Mouse (Mus musculus): Measurements from ENCODE around the gene Rfx4. TPM values are rescaled to one million over a fixed set of nuclear protein-coding genes. Genes with fewer than 3 reads are reported as not detected.

Rfx4 gene
- total RNA-seq, 2 experiments from 2014 or later: 0.16 TPM; not detected in 1

GRCm38 (mm10) chr10:84805576-84805975, 49.7 kb downstream of the Rfx4 start:
- intact Hi-C loops (cut with DNase I): no loop called here
- DNase-seq (ENCODE audit: low spot score): no peak

GRCm38 (mm10) chr10:84807206-84807605, 51.3 kb downstream of the Rfx4 start:
- no peak for DNase-seq (ENCODE audit: low spot score)
- intact Hi-C loops (cut with DNase I): no loop called here

GRCm38 (mm10) chr10:84810030-84810849, 54.4 kb downstream of the Rfx4 start:
- DNase-seq (ENCODE audit: low spot score): peak; percentile 21
- intact Hi-C loops (cut with DNase I): no loop called here

GRCm38 (mm10) chr10:84811171-84811912, 55.5 kb downstream of the Rfx4 start:
- intact Hi-C loops (cut with DNase I): no loop called here
- no peak for DNase-seq (ENCODE audit: low spot score)

- DNase-seq (ENCODE audit: low spot score): no peak
- intact Hi-C loops (cut with DNase I): no loop called here
Measured at GRCm38 (mm10) chr10:84811913-84812295, 56.0 kb downstream of the Rfx4 start.

- intact Hi-C loops (cut with DNase I): no loop called here
- no peak for DNase-seq (ENCODE audit: low spot score)
Measured at GRCm38 (mm10) chr10:84815676-84816436, 60.0 kb downstream of the Rfx4 start.

GRCm38 (mm10) chr10:84817086-84817869, 61.4 kb downstream of the Rfx4 start:
- intact Hi-C loops (cut with DNase I): no loop called here
- DNase-seq (ENCODE audit: low spot score): no peak

GRCm38 (mm10) chr10:84819669-84820068, 63.8 kb downstream of the Rfx4 start:
- no peak for DNase-seq (ENCODE audit: low spot score)
- intact Hi-C loops (cut with DNase I): no loop called here

- intact Hi-C loops (cut with DNase I): no loop called here
- DNase-seq (ENCODE audit: low spot score): no peak
Measured at GRCm38 (mm10) chr10:84820230-84820629, 64.4 kb downstream of the Rfx4 start.

- intact Hi-C loops (cut with DNase I): no loop called here
- DNase-seq (ENCODE audit: low spot score): no peak
Measured at GRCm38 (mm10) chr10:84822741-84823151, 66.9 kb downstream of the Rfx4 start.

- no peak for DNase-seq (ENCODE audit: low spot score)
- intact Hi-C loops (cut with DNase I): no loop called here
Measured at GRCm38 (mm10) chr10:84823621-84824020, 67.8 kb downstream of the Rfx4 start.

GRCm38 (mm10) chr10:84829009-84829408, 73.1 kb downstream of the Rfx4 start:
- intact Hi-C loops (cut with DNase I): no loop called here
- no peak for DNase-seq (ENCODE audit: low spot score)

GRCm38 (mm10) chr10:84835596-84835995, 79.7 kb downstream of the Rfx4 start:
- DNase-seq (ENCODE audit: low spot score): no peak
- intact Hi-C loops (cut with DNase I): loop anchor here (5.0 to 10.0 kb wide), 3 partner anchors 82 to 191 kb away; partner anchors contain the start of gene Ric8b

- intact Hi-C loops (cut with DNase I): loop anchor here (2.0 to 10.0 kb wide), 4 partner anchors 81 to 209 kb away; partner anchors contain the start of gene Ric8b
- DNase-seq (ENCODE audit: low spot score): no peak
Measured at GRCm38 (mm10) chr10:84836104-84836503, 80.2 kb downstream of the Rfx4 start.

- no peak for DNase-seq (ENCODE audit: low spot score)
- intact Hi-C loops (cut with DNase I): loop anchor here (2.0 to 10.0 kb wide), 4 partner anchors 80 to 207 kb away; partner anchors contain the start of gene Ric8b
Measured at GRCm38 (mm10) chr10:84837355-84837754, 81.5 kb downstream of the Rfx4 start.

- intact Hi-C loops (cut with DNase I): loop anchor here (5.0 to 10.0 kb wide), 3 partner anchors 78 to 194 kb away; partner anchors contain the start of gene Ric8b
- no peak for DNase-seq (ENCODE audit: low spot score)
Measured at GRCm38 (mm10) chr10:84838850-84839473, 83.1 kb downstream of the Rfx4 start.

GRCm38 (mm10) chr10:84846638-84847037, 90.8 kb downstream of the Rfx4 start:
- no peak for DNase-seq (ENCODE audit: low spot score)
- intact Hi-C loops (cut with DNase I): no loop called here

GRCm38 (mm10) chr10:84851981-84852979, 96.4 kb downstream of the Rfx4 start:
- DNase-seq (ENCODE audit: low spot score): peak; percentile 30
- intact Hi-C loops (cut with DNase I): loop anchor here (5.0 kb wide), 1 partner anchor 75 kb away; no protein-coding TSS in a partner anchor
